Mouse (Mus musculus): ENCODE measurements at regions not wholly inside any gene's neighbourhood (a gene's known extent, or its start where the extent isn't known, plus 50 kb on each side); places are given as distances from the start of the nearest gene placed in this dataset.

DNA sequence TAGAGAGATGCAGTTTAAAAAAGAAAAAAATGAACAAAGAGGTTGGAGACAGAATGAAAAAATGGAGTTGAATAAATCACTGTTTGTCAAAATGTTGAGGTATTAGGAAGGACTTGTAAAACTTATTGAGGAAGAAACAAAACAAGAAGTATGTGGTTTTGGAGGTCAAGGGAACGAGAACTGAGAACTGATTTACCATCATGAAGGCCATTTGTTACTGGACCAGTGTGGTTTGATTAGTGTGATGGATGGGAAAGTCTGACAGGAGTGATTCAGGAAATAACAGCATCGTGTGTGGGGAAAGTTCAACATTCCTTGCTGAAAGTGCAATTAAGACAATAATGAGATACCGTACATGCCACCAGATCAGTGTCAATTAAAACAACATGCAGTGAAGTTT, 65.9 kb downstream of the Tnfsf18 start:
- TF ChIP-seq CTCF (IDR thresholded peaks at IDR 0.05; ENCODE audit: borderline replicate concordance, insufficient read depth, low read depth, low read length): no peak
- TF ChIP-seq POLR2A (IDR thresholded peaks at IDR 0.05; ENCODE audit: borderline replicate concordance, insufficient read depth, low read length): no peak
